Mouse (Mus musculus) spleen, adult 2 months (tissue): ENCODE results near the gene Cbfa2t3.

Experiments
- CTCF ChIP-seq: fragments of 200-500 bp; IDR thresholded peaks from 2 replicates; pipeline ENCODE4 v1.5.1; 2011; ENCODE audit warnings: mild to moderate bottlenecking, inconsistent platforms; ENCODE audit not compliant: insufficient read depth, insufficient read length, insufficient replicate concordance; ENCODE audit errors: extremely low read depth
- POLR2A ChIP-seq: fragments of 200-500 bp; IDR thresholded peaks from 2 replicates; pipeline ENCODE4 v1.6.1; 2011; ENCODE audit warnings: low read depth, low read length, inconsistent platforms

DNA sequence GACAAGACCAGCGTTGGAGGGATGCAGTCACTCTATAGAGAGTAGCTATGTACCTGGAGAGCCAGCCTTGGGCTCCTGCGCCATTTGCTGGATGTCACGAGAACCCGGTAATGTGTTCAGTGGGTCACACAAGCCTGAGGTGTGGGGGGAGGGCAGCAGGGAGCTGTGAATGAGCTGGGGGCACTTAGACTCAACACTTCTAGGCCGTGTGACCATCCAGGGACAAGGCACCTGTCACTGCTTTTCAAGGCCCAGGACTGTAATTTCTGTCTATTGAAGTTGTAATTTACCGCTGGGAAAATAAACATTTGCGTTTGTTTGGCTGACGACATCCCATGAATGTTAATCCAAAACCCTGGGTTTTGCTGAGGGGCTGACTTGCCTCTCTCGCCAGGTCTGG, 12.0 kb downstream of the Cbfa2t3 start:
- no peak for TF ChIP-seq POLR2A
- no peak for TF ChIP-seq CTCF
